Mouse (Mus musculus) v-Abl transformed pro-B cells (cell line): ENCODE results near the gene Tshb.

ENCODE experiments used
- in situ Hi-C, 2 experiments: fragments of 400-800 bp; cut with MboI; formaldehyde crosslinking; loops; one replicate each; pipeline ENCODE4 v1.15.1; 2025; ENCODE audit not compliant: unreplicated experiment in 2 of 2

Tshb gene

DNA sequence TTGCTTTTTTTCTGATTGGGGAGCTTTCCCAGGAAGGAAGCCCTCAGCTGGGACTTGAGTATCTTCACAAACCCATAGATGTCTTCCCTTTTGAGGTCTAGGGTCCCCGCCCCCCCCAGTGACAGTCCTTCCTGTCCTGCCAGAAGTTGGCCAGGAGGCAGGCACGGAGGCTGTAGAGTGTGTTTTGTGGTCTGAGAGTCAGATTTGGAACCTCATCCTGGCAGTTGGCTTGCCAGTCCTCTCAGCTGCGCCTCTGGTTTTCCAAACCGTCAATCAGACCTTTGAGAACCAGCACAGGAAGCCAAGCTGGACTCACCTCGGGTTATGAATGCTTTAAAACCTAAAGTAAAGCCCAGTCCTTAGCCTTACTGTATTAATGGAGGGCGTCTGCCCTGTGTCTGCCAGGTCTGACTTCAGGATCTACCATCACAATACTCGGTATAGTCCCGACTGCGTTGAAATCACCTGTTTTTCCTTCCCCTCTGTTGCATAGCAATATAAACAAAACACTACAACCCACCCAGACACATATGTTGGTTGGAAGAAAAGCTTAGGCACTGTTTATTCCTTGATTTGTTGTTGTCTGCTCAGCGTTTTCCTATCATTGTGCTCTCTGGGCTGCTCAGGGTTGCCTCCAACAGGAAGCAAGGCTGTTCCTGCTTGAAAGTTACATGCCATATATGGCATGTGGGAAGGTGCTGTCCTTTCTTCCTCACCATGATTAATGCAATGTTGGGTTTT lies 44.2 kb downstream of the Tshb start:
- in situ Hi-C loops: no loop called here

DNA sequence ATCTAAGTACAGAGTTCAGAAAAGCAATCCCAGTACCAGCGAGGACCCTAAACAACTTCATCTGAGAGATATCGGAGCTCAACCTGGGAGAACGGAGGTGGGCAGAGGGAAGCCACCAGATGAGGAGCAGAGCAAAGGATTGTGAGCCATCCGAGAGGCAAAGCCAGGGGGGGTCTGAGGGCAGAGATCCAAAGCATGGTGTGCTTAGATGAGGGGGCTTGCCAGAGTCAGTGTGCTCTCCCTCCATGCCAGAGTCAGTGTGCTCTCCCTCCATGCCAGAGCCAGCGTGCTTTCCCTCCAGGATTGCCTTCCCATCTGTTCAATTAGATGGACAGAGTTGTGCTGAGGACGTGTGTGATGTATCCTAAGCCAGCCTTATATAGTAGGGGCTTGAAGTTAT lies 45.4 kb downstream of the Tshb start:
- in situ Hi-C loops: no loop called here

DNA sequence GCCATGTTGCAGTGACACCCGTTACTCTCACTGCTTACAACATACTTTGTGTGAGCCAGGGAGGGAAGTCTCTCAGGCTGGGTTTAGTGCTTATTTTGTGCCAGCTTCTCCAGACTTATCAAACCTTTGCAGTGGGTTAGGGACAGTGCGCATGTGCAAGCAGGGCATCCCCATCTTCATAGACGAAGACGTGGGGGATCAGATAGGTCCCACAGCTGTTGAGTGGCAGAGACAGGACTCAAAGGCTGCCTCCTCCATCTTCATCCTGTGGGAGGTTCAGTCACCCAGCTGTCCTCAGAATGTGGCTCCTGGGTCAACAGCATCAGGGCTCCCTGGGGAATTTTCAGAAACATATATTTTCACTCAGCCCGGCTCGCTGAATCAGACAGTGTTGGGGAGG lies 46.1 kb downstream of the Tshb start:
- in situ Hi-C loops: no loop called here

DNA sequence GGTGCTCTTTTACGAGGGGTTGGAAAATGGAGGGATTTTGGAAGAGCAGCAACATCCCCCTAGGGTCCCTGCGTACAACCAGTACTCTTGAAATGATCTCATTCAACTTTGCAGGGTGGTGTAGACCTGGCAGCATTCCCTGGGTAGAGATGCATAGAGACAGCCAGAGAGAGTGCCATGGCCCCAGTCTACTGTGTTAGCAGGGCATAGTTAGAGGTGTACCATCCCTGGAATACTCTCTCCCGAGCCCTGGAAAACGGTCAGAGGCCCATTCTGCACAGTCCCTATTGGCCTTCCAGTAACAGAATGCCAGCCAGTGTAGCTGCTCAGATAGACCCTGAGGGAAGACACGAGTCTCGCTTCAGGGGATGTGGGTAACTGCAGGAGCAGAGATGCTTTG lies 46.9 kb downstream of the Tshb start:
- in situ Hi-C loops: no loop called here

DNA sequence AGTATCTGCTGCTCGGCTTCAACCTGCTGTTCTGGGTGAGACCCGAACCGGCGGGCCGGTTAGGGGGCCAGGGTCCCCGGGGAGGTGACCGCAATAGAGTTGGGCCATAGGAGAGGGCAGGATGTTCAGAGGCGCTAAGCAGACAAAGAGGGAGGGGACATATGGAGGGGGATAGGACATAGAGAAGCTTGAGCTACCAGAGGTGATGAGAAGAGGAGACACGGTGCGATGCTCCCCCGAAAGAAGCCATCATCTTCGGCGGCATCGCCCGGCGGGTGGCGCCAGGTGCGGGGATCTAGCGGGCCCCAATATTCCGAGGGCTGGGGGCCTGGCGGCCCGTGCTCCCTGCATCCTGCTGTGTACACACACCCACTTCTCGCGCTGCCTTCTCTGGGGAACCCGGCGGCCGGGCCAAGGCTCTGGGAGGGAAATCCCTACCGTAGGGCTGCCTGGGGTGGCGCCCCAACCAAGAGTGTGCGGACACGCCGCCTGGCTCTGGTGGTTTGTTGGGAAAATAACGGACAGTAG lies 47.4 kb downstream of the Tshb start:
- in situ Hi-C loops: no loop called here

DNA sequence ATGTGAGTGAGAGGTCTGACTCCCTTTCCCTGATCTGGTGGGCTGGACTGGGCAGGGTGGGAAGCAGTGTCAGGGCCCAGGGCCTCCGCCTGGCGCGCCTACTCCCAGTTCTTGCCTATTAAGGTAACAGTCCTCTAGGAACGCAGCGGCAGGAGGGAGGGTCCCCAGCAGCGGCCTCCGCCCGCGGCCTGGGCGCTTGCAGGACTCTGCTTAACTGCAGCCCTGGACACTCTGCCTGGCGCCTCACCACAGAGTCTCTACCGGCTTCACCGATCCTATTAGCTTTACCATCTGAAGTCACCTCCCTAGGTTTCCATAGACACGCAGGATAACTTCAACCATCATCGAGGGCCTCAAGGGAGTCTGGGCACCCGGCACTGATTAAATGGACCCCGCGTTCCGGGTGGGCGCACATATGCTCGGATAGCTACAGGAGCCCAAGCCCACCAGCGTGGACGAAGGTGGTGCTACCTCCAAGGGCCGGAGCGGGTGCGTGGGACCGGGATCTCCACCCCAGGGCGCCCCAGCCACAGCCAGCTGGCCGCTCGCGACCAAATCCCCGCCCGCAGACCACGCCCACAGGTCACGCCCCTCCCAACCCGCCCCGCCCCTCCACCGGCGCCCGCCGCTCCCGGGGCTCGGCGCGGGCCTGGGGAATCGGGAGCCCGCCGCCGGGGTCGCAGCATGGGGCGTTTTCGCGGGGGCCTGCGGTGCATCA lies 48.0 kb downstream of the Tshb start, which contains the start of gene Tspan2:
Tspan2 (plus strand) TSS at position 217 of the 718 bp plus-strand sequence.
- in situ Hi-C loops: no loop called here

DNA sequence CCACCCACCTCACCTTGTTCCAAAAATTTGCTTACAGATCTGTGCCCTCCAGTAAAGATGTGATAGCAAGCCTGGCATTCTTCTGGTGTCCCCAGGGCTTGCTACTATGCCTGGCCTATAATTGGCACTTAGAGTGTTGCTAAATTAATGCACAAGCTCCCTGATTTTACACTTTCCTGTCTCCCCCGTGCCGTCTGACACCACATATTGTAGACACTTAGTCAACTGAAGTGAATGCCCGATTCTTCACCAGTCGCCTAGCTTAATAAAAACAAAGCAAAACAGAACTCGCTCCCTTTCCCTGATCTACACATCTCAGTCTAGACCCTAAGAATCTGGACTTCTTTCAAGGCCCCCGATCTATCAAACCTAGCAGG lies 48.6 kb downstream of the Tshb start:
- in situ Hi-C loops: no loop called here

DNA sequence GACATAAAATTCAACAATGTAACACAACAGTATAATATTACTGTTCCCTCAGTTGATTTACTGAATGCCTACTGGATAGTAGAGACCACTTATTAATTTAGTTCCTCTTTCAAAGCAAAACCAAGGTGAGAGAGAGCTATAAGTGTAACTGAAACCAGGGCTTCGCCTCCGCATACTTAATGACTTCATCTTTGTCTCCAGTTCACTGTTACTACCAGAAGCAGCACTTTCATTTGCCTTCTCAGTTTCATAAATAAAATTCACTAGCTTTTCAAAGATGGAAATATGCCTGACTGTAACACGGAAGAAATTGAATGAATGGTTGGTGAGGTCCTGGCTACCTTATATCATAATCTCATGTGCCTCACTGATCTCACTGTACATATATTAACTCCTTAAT lies 49.5 kb downstream of the Tshb start:
- in situ Hi-C loops: no loop called here

DNA sequence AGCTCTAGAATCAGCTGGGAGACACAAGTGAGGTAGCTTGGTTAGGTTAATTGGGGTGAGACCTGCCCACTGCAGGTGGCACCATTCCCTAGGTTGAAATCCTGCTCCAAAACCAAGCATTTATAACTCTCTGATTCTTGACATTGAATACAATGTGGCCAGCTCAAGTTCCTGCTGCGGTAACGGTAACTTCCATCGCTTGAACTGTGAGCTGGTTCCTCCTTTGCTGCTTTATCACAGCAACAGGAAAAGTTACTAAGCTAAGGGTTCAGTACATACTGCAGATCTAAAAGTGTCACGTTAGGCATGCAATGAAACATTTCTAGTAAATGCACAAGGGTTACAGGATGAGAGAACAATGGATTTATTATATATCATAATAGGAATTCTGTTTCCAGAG lies 49.9 kb downstream of the Tshb start:
- in situ Hi-C loops: no loop called here

DNA sequence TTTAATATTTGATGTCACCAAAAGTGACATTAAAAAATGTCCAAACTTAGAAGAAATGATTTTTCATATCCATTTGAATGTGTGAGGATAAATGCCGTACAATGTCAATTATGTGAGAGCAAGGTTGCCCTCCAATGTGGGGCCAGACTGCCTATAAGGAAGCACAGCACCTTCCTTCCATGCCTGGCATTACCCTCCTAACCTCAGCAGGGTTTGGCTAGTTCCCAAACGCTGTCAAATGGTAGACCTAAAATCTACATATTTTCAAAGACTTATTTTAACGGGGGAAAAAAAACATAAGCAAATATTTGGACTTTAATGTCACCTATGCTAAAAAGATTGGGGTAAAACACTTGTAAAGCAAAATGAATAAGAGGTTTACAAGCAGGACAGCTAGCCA lies 51.4 kb downstream of the Tshb start:
- in situ Hi-C loops: no loop called here

DNA sequence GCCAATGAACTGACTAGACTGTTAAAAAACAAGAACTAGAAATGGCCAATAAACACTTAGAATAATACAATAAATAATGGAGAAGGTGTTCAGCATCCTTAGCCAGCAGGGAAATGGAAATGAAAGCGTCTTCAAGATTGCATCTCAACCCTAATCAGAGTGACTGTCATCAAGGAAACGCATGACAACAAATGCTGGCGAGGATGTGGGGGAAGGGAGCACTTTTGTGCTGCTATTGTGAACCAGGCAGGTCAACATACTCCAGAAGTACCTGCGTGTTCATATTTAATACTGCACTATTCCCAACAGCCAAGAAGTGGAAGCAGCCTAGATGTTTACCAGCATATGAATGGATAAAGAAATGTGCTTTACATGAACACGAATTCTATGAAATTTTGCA lies 53.1 kb downstream of the Tshb start:
- in situ Hi-C loops: no loop called here
